Mouse (Mus musculus): ENCODE data around the gene Sort1. TPM values are rescaled to one million over a fixed set of nuclear protein-coding genes. Genes with fewer than 3 reads are reported as not detected.

The Sort1 gene
- polyA plus RNA-seq, 1 experiment from 2014 or later = 7.6 TPM

- H3K27ac ChIP-seq (ENCODE audit: low read length) = no peak overlapping the region
- H3K4me3 ChIP-seq (ENCODE audit: low read length) = no peak overlapping the region
- H3K9ac ChIP-seq (replicated peaks; ENCODE audit: low read length) = no peak overlapping the region
- no peaks in the 10 kb centered on the region for H3K36me3 ChIP-seq (ENCODE audit: insufficient read depth, low read length)
- no peak overlapping the region for H3K4me2 ChIP-seq (replicated peaks; ENCODE audit: low read depth, low read length)
- no peaks in the 10 kb centered on the region for H3K9me3 ChIP-seq (ENCODE audit: low read length)
- no peaks in the 10 kb centered on the region for H3K4me1 ChIP-seq (ENCODE audit: insufficient read depth, low read length)
- ATAC-seq (ENCODE audit: low FRiP score, low TSS enrichment) = no peak
- no peaks in the 10 kb centered on the region for H3K27me3 ChIP-seq (ENCODE audit: insufficient read depth, low read length)
Measured at GRCm38 (mm10) chr3:108310921-108311341, 27.0 kb downstream of the Sort1 start.

GRCm38 (mm10) chr3:108311688-108312087 is 27.8 kb downstream of the Sort1 start:
- Histone ChIP-seq H3K27ac (ENCODE audit: low read length) (no peak overlapping the region), H3K4me3 (ENCODE audit: low read length) (no peak overlapping the region), H3K36me3 (ENCODE audit: insufficient read depth, low read length) (no peaks in the 10 kb centered on the region), H3K4me2 (replicated peaks; ENCODE audit: low read depth, low read length) (no peak overlapping the region), H3K27me3 (ENCODE audit: insufficient read depth, low read length) (no peaks in the 10 kb centered on the region), H3K9me3 (ENCODE audit: low read length) (no peaks in the 10 kb centered on the region), H3K4me1 (ENCODE audit: insufficient read depth, low read length) (no peaks in the 10 kb centered on the region), H3K9ac (replicated peaks; ENCODE audit: low read length) (no peak overlapping the region)
- no peak for ATAC-seq (ENCODE audit: low FRiP score, low TSS enrichment)
- 79% methylated on average over 4 of the region's 4 CpGs for WGBS

GRCm38 (mm10) chr3:108312414-108312813 is 28.5 kb downstream of the Sort1 start:
- Histone ChIP-seq H3K9me3 (ENCODE audit: low read length) (no peaks in the 10 kb centered on the region), H3K9ac (replicated peaks; ENCODE audit: low read length) (no peak overlapping the region), H3K4me1 (ENCODE audit: insufficient read depth, low read length) (no peaks in the 10 kb centered on the region), H3K27me3 (ENCODE audit: insufficient read depth, low read length) (no peaks in the 10 kb centered on the region), H3K4me2 (replicated peaks; ENCODE audit: low read depth, low read length) (no peak overlapping the region), H3K36me3 (ENCODE audit: insufficient read depth, low read length) (no peaks in the 10 kb centered on the region), H3K4me3 (ENCODE audit: low read length) (no peak overlapping the region), H3K27ac (ENCODE audit: low read length) (no peak overlapping the region)
- no peak for ATAC-seq (ENCODE audit: low FRiP score, low TSS enrichment)

- H3K4me1 ChIP-seq (ENCODE audit: insufficient read depth, low read length) = no peaks in the 10 kb centered on the region
- ATAC-seq (ENCODE audit: low FRiP score, low TSS enrichment) = no peak
- no peaks in the 10 kb centered on the region for H3K36me3 ChIP-seq (ENCODE audit: insufficient read depth, low read length)
- no peak overlapping the region for H3K9ac ChIP-seq (replicated peaks; ENCODE audit: low read length)
- 94% methylated on average over 4 of the region's 4 CpGs for WGBS
- H3K4me3 ChIP-seq (ENCODE audit: low read length) = no peak overlapping the region
- H3K27me3 ChIP-seq (ENCODE audit: insufficient read depth, low read length) = no peaks in the 10 kb centered on the region
- no peak overlapping the region for H3K4me2 ChIP-seq (replicated peaks; ENCODE audit: low read depth, low read length)
- H3K27ac ChIP-seq (ENCODE audit: low read length) = no peak overlapping the region
- no peaks in the 10 kb centered on the region for H3K9me3 ChIP-seq (ENCODE audit: low read length)
Measured at GRCm38 (mm10) chr3:108313138-108313537, 29.3 kb downstream of the Sort1 start.

GRCm38 (mm10) chr3:108314038-108314675 is 30.3 kb downstream of the Sort1 start:
- Histone ChIP-seq H3K27ac (ENCODE audit: low read length) (no peak overlapping the region), H3K4me1 (ENCODE audit: insufficient read depth, low read length) (no peaks in the 10 kb centered on the region), H3K27me3 (ENCODE audit: insufficient read depth, low read length) (no peaks in the 10 kb centered on the region), H3K9ac (replicated peaks; ENCODE audit: low read length) (no peak overlapping the region), H3K9me3 (ENCODE audit: low read length) (no peaks in the 10 kb centered on the region), H3K36me3 (ENCODE audit: insufficient read depth, low read length) (no peaks in the 10 kb centered on the region), H3K4me3 (ENCODE audit: low read length) (no peak overlapping the region), H3K4me2 (replicated peaks; ENCODE audit: low read depth, low read length) (no peak overlapping the region)
- 54% methylated on average over 8 of the region's 8 CpGs for WGBS
- no peak for ATAC-seq (ENCODE audit: low FRiP score, low TSS enrichment)

- H3K9me3 ChIP-seq (ENCODE audit: low read length) = no peaks in the 10 kb centered on the region
- H3K4me3 ChIP-seq (ENCODE audit: low read length) = no peak overlapping the region
- H3K27me3 ChIP-seq (ENCODE audit: insufficient read depth, low read length) = no peaks in the 10 kb centered on the region
- H3K27ac ChIP-seq (ENCODE audit: low read length) = no peak overlapping the region
- H3K4me2 ChIP-seq (replicated peaks; ENCODE audit: low read depth, low read length) = no peak overlapping the region
- H3K4me1 ChIP-seq (ENCODE audit: insufficient read depth, low read length) = no peaks in the 10 kb centered on the region
- no peak overlapping the region for H3K9ac ChIP-seq (replicated peaks; ENCODE audit: low read length)
- no peaks in the 10 kb centered on the region for H3K36me3 ChIP-seq (ENCODE audit: insufficient read depth, low read length)
- WGBS = 72% methylated on average over 2 of the region's 2 CpGs
- ATAC-seq (ENCODE audit: low FRiP score, low TSS enrichment) = no peak
Measured at GRCm38 (mm10) chr3:108318517-108318916, 34.6 kb downstream of the Sort1 start.

- no peak overlapping the region for H3K27ac ChIP-seq (ENCODE audit: low read length)
- H3K36me3 ChIP-seq (ENCODE audit: insufficient read depth, low read length) = no peaks in the 10 kb centered on the region
- no peaks in the 10 kb centered on the region for H3K27me3 ChIP-seq (ENCODE audit: insufficient read depth, low read length)
- H3K9ac ChIP-seq (replicated peaks; ENCODE audit: low read length) = no peak overlapping the region
- ATAC-seq (ENCODE audit: low FRiP score, low TSS enrichment) = no peak
- no peaks in the 10 kb centered on the region for H3K9me3 ChIP-seq (ENCODE audit: low read length)
- 80% methylated on average over 4 of the region's 4 CpGs for WGBS
- H3K4me2 ChIP-seq (replicated peaks; ENCODE audit: low read depth, low read length) = no peak overlapping the region
- no peaks in the 10 kb centered on the region for H3K4me1 ChIP-seq (ENCODE audit: insufficient read depth, low read length)
- no peak overlapping the region for H3K4me3 ChIP-seq (ENCODE audit: low read length)
Measured at GRCm38 (mm10) chr3:108321671-108322070, 37.8 kb downstream of the Sort1 start.

- ATAC-seq (ENCODE audit: low FRiP score, low TSS enrichment) = no peak
- Histone ChIP-seq H3K4me3 (ENCODE audit: low read length) (no peak overlapping the region), H3K27me3 (ENCODE audit: insufficient read depth, low read length) (no peaks in the 10 kb centered on the region), H3K27ac (ENCODE audit: low read length) (no peak overlapping the region), H3K4me2 (replicated peaks; ENCODE audit: low read depth, low read length) (no peak overlapping the region), H3K36me3 (ENCODE audit: insufficient read depth, low read length) (no peaks in the 10 kb centered on the region), H3K9me3 (ENCODE audit: low read length) (no peaks in the 10 kb centered on the region), H3K9ac (replicated peaks; ENCODE audit: low read length) (no peak overlapping the region), H3K4me1 (ENCODE audit: insufficient read depth, low read length) (no peaks in the 10 kb centered on the region)
- 77% methylated on average over 4 of the region's 4 CpGs for WGBS
Measured at GRCm38 (mm10) chr3:108322136-108322535, 38.3 kb downstream of the Sort1 start.

- no peaks in the 10 kb centered on the region for H3K9me3 ChIP-seq (ENCODE audit: low read length)
- H3K4me1 ChIP-seq (ENCODE audit: insufficient read depth, low read length) = no peaks in the 10 kb centered on the region
- no peak; the same call in 1 of the 2 replicates for ATAC-seq (ENCODE audit: low FRiP score, low TSS enrichment)
- no peak overlapping the region for H3K4me3 ChIP-seq (ENCODE audit: low read length)
- H3K9ac ChIP-seq (replicated peaks; ENCODE audit: low read length) = no peak overlapping the region
- no peak overlapping the region for H3K27ac ChIP-seq (ENCODE audit: low read length)
- no peaks in the 10 kb centered on the region for H3K27me3 ChIP-seq (ENCODE audit: insufficient read depth, low read length)
- WGBS = 81% methylated on average over 3 of the region's 3 CpGs
- H3K4me2 ChIP-seq (replicated peaks; ENCODE audit: low read depth, low read length) = no peak overlapping the region
- no peaks in the 10 kb centered on the region for H3K36me3 ChIP-seq (ENCODE audit: insufficient read depth, low read length)
Measured at GRCm38 (mm10) chr3:108322962-108323361, 39.1 kb downstream of the Sort1 start.

GRCm38 (mm10) chr3:108324837-108325236 is 41.0 kb downstream of the Sort1 start:
- Histone ChIP-seq H3K27me3 (ENCODE audit: insufficient read depth, low read length) (no peaks in the 10 kb centered on the region), H3K4me3 (ENCODE audit: low read length) (no peak overlapping the region), H3K4me1 (ENCODE audit: insufficient read depth, low read length) (peaks cover 6% of the 10 kb centered on the region; the same call in 1 of the 2 replicates), H3K27ac (ENCODE audit: low read length) (no peak overlapping the region), H3K4me2 (replicated peaks; ENCODE audit: low read depth, low read length) (no peak overlapping the region), H3K9me3 (ENCODE audit: low read length) (no peaks in the 10 kb centered on the region), H3K9ac (replicated peaks; ENCODE audit: low read length) (no peak overlapping the region), H3K36me3 (ENCODE audit: insufficient read depth, low read length) (no peaks in the 10 kb centered on the region)
- WGBS = 86% methylated on average over 4 of the region's 4 CpGs
- no peak for ATAC-seq (ENCODE audit: low FRiP score, low TSS enrichment)
